Mouse (Mus musculus) liver, embryonic 13.5 days (tissue): ENCODE results near the gene Slc30a2. TPM values are rescaled to one million over a fixed set of nuclear protein-coding genes. Genes with fewer than 3 reads are reported as not detected.
"Not testable (repeated sequence)": the region's sequence is repeated elsewhere in the genome, so short reads cannot be mapped to it uniquely, and the experiment has no call there.

Experiments
- ATAC-seq: fragments of 200-750 bp; cut with Nextera tagmentation; 2 replicates; pipeline ENCODE4 v1.8.0; 2017; ENCODE audit warnings: low read depth, mild to moderate bottlenecking, moderate number of reproducible peaks, moderate library complexity
- DNase-seq: peaks from one replicate; pipeline ENCODE4 v3.0.0; 2022
- H3K27ac ChIP-seq: fragments of 300-500 bp; sonication (generic); 2 replicates; pipeline ENCODE4 v1.5.1; 2015; ENCODE audit warnings: moderate library complexity, mild to moderate bottlenecking, inconsistent platforms
- H3K27me3 ChIP-seq: fragments of 300-500 bp; sonication (generic); 2 replicates; pipeline ENCODE4 v1.6.1; 2015; ENCODE audit warnings: mild to moderate bottlenecking, inconsistent platforms
- H3K36me3 ChIP-seq: fragments of 300-500 bp; sonication (generic); 2 replicates; pipeline ENCODE4 v1.6.1; 2015; ENCODE audit warnings: mild to moderate bottlenecking, inconsistent platforms
- H3K4me1 ChIP-seq: fragments of 300-500 bp; sonication (generic); replicated peaks from 2 replicates; pipeline ENCODE4 v1.6.1; 2015; ENCODE audit warnings: inconsistent platforms
- H3K4me2 ChIP-seq: fragments of 300-500 bp; sonication (generic); 2 replicates; pipeline ENCODE4 v1.6.1; 2015; ENCODE audit warnings: inconsistent platforms, mild to moderate bottlenecking, moderate library complexity
- H3K4me3 ChIP-seq: fragments of 300-500 bp; sonication (generic); replicated peaks from 2 replicates; pipeline ENCODE4 v1.5.1; 2015; ENCODE audit warnings: mild to moderate bottlenecking, inconsistent platforms
- H3K9ac ChIP-seq: fragments of 300-500 bp; sonication (generic); 2 replicates; pipeline ENCODE4 v1.6.1; 2015; ENCODE audit warnings: mild to moderate bottlenecking, inconsistent platforms
- H3K9me3 ChIP-seq: fragments of 300-500 bp; sonication (generic); replicated peaks from 2 replicates; pipeline ENCODE4 v1.6.1; 2016; ENCODE audit warnings: inconsistent platforms
- WGBS: fragments of 180-500 bp; shearing (Covaris S2); methylation state at CpG from one replicate; pipeline ENCODE4 v1.1.7; 2015; ENCODE audit not compliant: insufficient replicate concordance; 5-methylcytosine and 5-hydroxymethylcytosine counted together
- polyA plus RNA-seq: library from polyadenylated mRNA; unstranded; fragments of >200 nt; fragmentation: Nextera tagmentation; extraction: Ambion mirVana; gene quantifications from 2 replicates; pipeline ENCODE4 v1.2.1, GENCODE M21; 2015

Gene Slc30a2
- not detected in 2 replicates for polyA plus RNA-seq

DNA sequence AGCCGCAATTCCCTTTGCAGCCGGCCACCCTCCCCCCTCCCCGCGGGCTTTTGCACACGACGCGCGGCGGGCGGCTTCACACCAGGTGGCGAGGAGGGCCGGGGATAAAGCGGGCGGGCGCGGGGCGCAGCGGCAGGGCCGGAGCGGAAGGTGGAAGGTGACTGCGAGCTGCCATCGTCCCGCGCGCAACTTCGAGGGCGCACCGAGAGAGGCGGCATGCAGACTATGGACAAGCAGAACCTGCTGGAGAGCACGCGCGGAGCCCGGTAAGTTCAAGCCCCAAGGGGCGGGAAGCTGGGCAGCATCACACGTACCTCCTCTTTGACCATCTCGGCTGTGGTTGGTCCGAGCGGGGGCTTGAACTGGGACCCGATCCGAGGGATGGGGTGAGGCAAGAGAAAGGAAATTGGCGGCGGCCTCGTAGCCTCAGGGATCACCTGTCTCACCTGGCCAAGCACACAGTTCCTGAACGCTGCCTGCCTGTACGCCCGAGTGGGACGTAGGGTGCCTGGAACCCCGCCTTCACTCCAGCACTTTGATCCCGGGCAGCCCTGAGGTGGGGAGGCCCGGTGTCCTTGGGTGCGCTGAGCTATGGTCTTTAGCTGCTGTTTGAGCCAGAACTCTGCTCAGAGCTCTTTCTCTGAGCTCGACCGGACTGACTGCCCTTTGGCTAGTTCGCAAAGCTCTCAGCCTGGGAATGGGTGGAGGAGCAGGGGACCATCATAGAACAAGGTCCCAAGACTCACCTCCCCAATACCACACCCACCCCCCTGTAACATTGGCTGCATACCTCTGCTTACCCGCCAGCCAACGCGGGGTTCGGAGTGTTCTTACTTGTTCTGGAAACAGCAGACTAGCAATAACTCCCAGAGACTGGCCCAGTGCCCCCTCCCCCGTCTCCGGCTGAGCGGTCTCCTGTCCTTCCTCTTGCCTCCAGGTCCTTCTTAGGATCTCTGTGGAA, at the start of gene Slc30a2:
Slc30a2 (plus strand) TSS at position 111 of the 961 bp plus-strand sequence.
- Histone ChIP-seq H3K9me3 (no peaks in the 10 kb centered on the region), H3K27me3 (peaks cover 64% of the 10 kb centered on the region)

DNA sequence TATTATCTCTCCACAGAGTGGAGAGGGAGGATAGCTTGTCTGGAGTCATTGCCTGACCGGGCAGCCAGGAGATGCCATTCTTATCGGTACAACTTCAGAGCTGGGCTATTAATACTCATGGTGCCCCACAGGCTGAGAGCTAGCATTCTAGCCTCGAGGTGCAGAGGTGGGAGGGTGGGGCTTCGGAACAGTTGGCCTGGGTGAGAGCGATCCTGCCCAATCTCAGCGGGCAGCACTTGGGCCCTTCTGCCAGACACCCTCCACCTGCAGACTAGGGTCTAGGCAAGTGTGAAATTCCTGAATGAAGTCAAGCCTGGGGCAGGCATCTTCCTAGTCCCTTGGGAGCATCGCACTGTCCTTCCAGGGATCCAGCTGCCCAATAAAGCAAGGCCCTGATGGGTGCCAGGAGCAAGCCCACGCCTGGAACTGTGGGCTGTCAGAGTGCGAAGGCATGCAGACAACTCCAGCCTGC, 49.3 kb upstream of the Slc30a2 start:
- H3K9ac ChIP-seq: no peak overlapping the region
- no peak for ATAC-seq

More for the DNA sequence above, at the start of gene Slc30a2:
- 3% methylated on average over 61 of the region's 61 CpGs for WGBS
- H3K36me3 ChIP-seq: no peaks in the 10 kb centered on the region
- no peak within 1 kb of the TSS for H3K27ac ChIP-seq
- no peak for DNase-seq
- peaks cover 15% of the 10 kb centered on the region for H3K4me1 ChIP-seq
- peak within 1 kb of the TSS; percentile 33 for H3K4me3 ChIP-seq
- no peak within 1 kb of the TSS for H3K9ac ChIP-seq
- peak within 1 kb of the TSS; percentile 47 for H3K4me2 ChIP-seq
- no peak for ATAC-seq

DNA sequence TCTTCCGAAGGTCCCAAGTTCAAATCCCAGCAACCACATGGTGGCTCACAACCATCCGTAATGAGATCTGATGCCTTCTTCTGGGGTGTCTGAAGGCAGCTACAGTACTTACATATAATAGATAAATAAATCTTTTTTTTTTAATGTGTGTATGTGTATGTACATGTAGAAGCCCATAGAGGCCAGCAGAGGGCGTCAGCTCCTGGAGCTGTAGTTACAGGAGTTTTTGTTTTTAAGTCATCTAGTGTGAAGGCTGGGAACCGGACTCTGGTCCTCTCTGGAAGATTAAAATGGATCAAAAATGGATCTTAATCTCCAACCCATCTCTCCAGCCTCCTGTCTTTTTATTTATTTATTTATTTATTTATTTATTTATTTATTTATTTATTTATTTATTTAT, 46.9 kb upstream of the Slc30a2 start:
- 75% methylated on average over 4 of the region's 4 CpGs for WGBS
- H3K4me1 ChIP-seq, DNase-seq, H3K9me3 ChIP-seq, H3K36me3 ChIP-seq, H3K9ac ChIP-seq, H3K4me2 ChIP-seq, H3K27ac ChIP-seq, ATAC-seq, H3K4me3 ChIP-seq: not testable (repeated sequence)
- peaks cover 18% of the 10 kb centered on the region for H3K27me3 ChIP-seq

More for the DNA sequence above, 49.3 kb upstream of the Slc30a2 start:
- Histone ChIP-seq H3K4me1 (peaks cover 9% of the 10 kb centered on the region), H3K4me3 (no peak overlapping the region), H3K9me3 (no peaks in the 10 kb centered on the region; the same call in 1 of the 2 replicates), H3K36me3 (no peaks in the 10 kb centered on the region), H3K4me2 (no peak overlapping the region), H3K27ac (no peak overlapping the region), H3K27me3 (peaks cover 18% of the 10 kb centered on the region)
- WGBS: 37% methylated on average over 9 of the region's 9 CpGs
- no peak for DNase-seq

DNA sequence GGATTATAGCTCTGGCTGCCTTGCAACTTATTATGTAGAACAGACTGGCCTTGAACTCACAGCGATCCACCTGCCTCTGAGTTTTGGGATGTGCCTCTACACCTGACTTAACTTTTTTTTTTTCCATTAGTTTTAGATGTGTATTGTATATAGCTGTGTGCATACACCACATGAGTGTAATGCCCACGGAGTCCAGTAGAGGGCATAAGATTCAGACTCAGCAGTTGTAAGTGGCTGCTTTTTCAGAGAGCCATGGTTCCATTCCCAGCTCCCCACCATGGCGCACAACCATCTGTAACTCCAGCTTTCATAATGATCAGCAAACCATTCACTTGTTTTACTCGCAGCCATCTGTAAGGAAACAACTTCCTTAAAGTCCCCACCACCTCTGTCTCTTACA, 46.5 kb upstream of the Slc30a2 start:
- WGBS: 76% methylated on average over 4 of the region's 4 CpGs
- no peak for ATAC-seq

DNA sequence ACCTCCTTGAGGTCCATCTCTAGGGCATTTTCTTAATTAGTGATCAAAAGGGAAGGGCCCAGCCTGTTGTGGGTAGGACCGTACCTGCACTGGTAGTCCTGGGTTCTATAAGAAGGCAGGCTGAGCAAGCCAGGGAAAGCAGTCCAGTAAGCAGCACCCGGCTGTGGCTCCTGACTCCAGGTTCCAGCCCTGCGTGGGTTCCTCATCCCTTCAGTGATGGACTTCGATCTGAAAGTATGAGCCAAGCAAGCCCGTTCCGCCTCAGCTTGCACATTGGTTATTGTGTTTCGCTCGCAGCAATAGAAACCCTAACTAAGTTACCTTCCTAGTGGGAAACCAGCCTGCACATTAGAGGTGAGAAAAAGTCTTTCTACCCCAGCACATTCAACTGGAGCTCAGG, 45.6 kb upstream of the Slc30a2 start:
- Histone ChIP-seq H3K9ac (no peak overlapping the region), H3K27me3 (peaks cover 18% of the 10 kb centered on the region), H3K4me1 (no peaks in the 10 kb centered on the region), H3K36me3 (no peaks in the 10 kb centered on the region), H3K9me3 (no peaks in the 10 kb centered on the region; the same call in 1 of the 2 replicates), H3K4me3 (no peak overlapping the region), H3K27ac (no peak overlapping the region), H3K4me2 (no peak overlapping the region)
- ATAC-seq: no peak
- WGBS: 83% methylated on average over 8 of the region's 8 CpGs
- DNase-seq: no peak

More for the DNA sequence above, 46.5 kb upstream of the Slc30a2 start:
- H3K27me3 ChIP-seq: peaks cover 18% of the 10 kb centered on the region
- H3K4me3 ChIP-seq: no peak overlapping the region
- no peak overlapping the region for H3K4me2 ChIP-seq
- no peak overlapping the region for H3K9ac ChIP-seq
- no peak overlapping the region for H3K27ac ChIP-seq
- H3K4me1 ChIP-seq: no peaks in the 10 kb centered on the region
- no peaks in the 10 kb centered on the region; the same call in 1 of the 2 replicates for H3K9me3 ChIP-seq
- no peak for DNase-seq
- H3K36me3 ChIP-seq: no peaks in the 10 kb centered on the region

DNA sequence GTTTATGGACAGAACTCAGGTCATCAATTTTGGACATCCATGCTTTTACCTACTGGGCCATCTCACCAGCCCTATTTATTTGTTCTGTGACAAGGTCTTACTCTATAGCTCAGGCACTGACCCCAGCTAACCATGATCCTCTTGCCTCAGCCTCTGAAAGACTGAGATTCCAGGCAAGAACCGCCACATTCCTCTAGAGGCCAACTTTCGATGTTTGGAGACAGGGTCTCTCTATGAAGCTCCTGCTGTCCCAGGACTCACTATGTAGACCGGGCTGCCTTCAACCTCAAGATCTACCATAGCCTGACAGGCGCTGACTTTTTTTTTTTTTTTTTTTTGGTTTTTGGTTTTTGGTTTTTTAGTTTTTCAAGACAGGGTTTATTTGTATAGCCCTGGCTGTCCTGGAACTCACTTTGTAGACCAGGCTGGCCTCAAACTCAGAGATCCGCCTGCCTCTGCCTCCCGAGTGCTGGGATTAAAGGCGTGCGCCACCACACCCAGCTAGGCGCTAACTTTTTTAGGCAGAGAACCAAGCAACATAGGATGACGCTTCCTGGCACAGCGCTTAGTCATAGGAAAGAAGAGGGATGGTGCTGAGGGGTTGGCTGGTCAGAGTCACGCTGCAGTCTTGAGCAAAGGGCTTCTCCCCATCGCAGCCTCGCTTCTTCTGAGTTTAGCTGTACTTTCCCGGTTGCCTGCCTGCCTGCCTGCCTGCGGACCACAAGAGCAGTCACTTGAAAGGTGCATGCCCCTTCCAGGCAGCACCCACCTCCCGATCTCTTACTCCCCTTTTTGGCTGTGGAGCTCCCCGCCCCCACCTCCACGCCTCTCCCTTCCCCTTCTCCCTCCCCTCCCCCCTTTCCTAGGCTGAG, 44.1 kb upstream of the Slc30a2 start:
- 59% methylated on average over 19 of the region's 19 CpGs for WGBS
- no peak overlapping the region for H3K27ac ChIP-seq
- H3K4me3 ChIP-seq: no peak overlapping the region
- ATAC-seq (no peak), DNase-seq (no peak)
- H3K4me2 ChIP-seq: no peak overlapping the region
- H3K9me3 ChIP-seq: no peaks in the 10 kb centered on the region; the same call in 1 of the 2 replicates
- no peaks in the 10 kb centered on the region for H3K4me1 ChIP-seq
- H3K9ac ChIP-seq: no peak overlapping the region
- no peaks in the 10 kb centered on the region for H3K36me3 ChIP-seq
- H3K27me3 ChIP-seq: peaks cover 3% of the 10 kb centered on the region

DNA sequence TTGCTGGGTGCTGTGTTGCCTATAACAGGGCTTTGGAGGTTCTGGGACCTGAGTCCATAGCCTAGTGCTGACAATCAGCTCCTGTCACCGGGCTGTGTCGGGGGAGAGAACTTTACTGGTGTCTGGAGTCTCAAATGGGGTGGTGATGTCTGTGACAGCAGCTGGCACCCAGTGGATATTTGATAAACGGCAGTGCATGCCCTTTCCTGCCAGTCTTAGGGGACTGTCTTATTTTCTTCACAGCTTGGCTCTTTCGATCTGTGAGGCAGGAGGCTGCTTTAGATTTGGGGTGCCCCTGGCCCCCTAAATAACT, 43.5 kb upstream of the Slc30a2 start:
- no peak overlapping the region for H3K4me3 ChIP-seq
- WGBS: 42% methylated on average over 4 of the region's 4 CpGs
- H3K4me2 ChIP-seq: no peak overlapping the region
- H3K9me3 ChIP-seq: no peaks in the 10 kb centered on the region; the same call in 1 of the 2 replicates
- DNase-seq (no peak), ATAC-seq (no peak)
- H3K4me1 ChIP-seq: no peaks in the 10 kb centered on the region
- no peak overlapping the region for H3K27ac ChIP-seq
- no peaks in the 10 kb centered on the region for H3K36me3 ChIP-seq
- no peak overlapping the region for H3K9ac ChIP-seq
- no peaks in the 10 kb centered on the region for H3K27me3 ChIP-seq

DNA sequence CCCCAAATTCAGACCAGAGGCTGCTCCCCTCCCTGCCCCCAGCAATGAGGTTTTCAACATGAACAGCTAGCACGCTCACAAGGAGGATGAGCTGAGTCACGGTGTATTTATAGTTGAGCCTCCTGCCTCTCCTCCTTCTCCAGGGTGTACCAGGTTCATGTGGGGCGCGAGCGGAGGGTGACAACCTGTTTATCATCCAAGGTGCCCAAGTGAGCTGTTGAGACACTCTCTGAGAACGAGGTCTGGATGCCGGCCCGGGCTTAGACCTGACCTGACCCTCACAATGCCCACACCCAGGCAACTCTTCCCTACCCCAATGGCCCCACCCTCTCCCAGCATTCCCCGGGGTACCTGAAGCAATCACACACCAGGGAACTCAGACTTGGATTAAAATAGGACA, 42.7 kb upstream of the Slc30a2 start:
- Histone ChIP-seq H3K27me3 (no peaks in the 10 kb centered on the region), H3K4me3 (no peak overlapping the region), H3K27ac (no peak overlapping the region), H3K4me1 (no peaks in the 10 kb centered on the region), H3K9me3 (no peaks in the 10 kb centered on the region; the same call in 1 of the 2 replicates), H3K36me3 (no peaks in the 10 kb centered on the region), H3K4me2 (no peak overlapping the region), H3K9ac (no peak overlapping the region)
- ATAC-seq (no peak), DNase-seq (no peak)
- 54% methylated on average over 9 of the region's 9 CpGs for WGBS

DNA sequence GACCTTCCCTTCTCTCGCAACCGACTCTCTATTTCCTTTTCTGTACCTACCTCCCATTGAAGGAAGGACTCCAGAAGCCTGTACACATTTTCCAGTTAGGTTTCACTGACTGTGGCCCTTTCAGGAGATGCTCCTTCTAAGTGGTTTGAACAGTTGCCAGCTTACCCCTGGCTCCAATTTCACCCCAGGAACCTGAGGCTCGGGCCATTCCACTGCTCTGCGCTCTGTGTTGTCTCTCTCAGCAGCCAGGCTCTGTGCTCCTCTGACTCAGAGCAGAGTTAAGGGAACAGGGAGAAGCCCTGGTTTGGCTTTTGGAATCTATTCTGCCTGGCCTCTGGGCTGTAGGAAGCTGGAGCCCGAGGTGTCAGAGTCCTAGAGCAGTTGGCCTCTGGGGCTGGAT, 40.9 kb upstream of the Slc30a2 start:
- DNase-seq (no peak), ATAC-seq (no peak)
- Histone ChIP-seq H3K9ac (no peak overlapping the region), H3K4me1 (peaks cover 5% of the 10 kb centered on the region), H3K4me2 (no peak overlapping the region), H3K27me3 (no peaks in the 10 kb centered on the region), H3K27ac (no peak overlapping the region), H3K4me3 (no peak overlapping the region), H3K9me3 (no peaks in the 10 kb centered on the region), H3K36me3 (no peaks in the 10 kb centered on the region)
- WGBS: 72% methylated on average over 5 of the region's 5 CpGs

DNA sequence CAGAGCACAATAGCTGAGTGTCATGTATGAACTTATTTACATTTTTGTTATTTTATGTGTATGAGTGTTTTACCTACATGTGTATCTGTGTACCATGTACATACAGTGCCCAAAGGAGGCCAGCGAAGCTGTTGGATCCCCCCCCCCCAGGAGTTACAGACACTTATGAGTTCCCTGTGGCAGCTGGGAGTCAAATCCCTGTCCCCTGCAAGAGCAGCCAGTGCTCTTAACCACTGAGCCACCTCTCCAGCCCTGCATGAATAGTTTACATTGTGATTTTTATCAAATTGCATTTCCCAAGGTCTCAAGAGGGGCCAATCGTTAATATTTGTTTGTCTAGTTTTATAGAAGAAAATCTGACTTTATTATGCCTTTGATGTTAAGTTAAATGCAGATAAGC, 36.0 kb upstream of the Slc30a2 start:
- Histone ChIP-seq H3K9me3 (no peaks in the 10 kb centered on the region), H3K4me2 (0 out of 2 replicates have a peak overlapping the region, but pooled peaks have one; percentile 29), H3K9ac (no peak overlapping the region), H3K27me3 (no peaks in the 10 kb centered on the region), H3K27ac (no peak overlapping the region; the same call in 1 of the 2 replicates), H3K4me3 (no peak overlapping the region), H3K36me3 (no peaks in the 10 kb centered on the region), H3K4me1 (peaks cover 10% of the 10 kb centered on the region)
- 58% methylated on average over 2 of the region's 2 CpGs for WGBS
- no peak for ATAC-seq
- no peak for DNase-seq
